Mouse (Mus musculus) midbrain, embryonic 10.5 days (tissue): ENCODE results near the gene Ccl3. TPM values are rescaled to one million over a fixed set of nuclear protein-coding genes. Genes with fewer than 3 reads are reported as not detected.

Experiments used
- DNase-seq: peaks from one replicate; pipeline ENCODE4 v3.0.0-alpha.2; 2017; ENCODE audit warnings: low spot score
- H3K27ac ChIP-seq: fragments of 300-500 bp; sonication (generic); replicated peaks from 2 replicates; pipeline ENCODE4 v1.5.1; 2016; ENCODE audit warnings: mild to moderate bottlenecking
- H3K27me3 ChIP-seq: fragments of 300-500 bp; sonication (generic); 2 replicates; pipeline ENCODE4 v1.6.1; 2016; ENCODE audit warnings: low read depth, mild to moderate bottlenecking; ENCODE audit not compliant: poor library complexity, severe bottlenecking
- H3K36me3 ChIP-seq: fragments of 300-500 bp; sonication (generic); 2 replicates; pipeline ENCODE4 v1.6.1; 2016; ENCODE audit warnings: mild to moderate bottlenecking, moderate library complexity
- H3K4me1 ChIP-seq: fragments of 300-500 bp; sonication (generic); 2 replicates; pipeline ENCODE4 v1.6.1; 2016
- H3K4me3 ChIP-seq: fragments of 300-500 bp; sonication (generic); 2 replicates; pipeline ENCODE4 v1.5.1; 2016; ENCODE audit warnings: mild to moderate bottlenecking, moderate library complexity
- H3K9me3 ChIP-seq: fragments of 300-500 bp; sonication (generic); replicated peaks from 2 replicates; pipeline ENCODE4 v1.6.1; 2016; ENCODE audit warnings: mild to moderate bottlenecking
- WGBS: fragments of 180-500 bp; shearing (Covaris S2); methylation state at CpG from one replicate; pipeline ENCODE4 v1.1.7; 2016; 5-methylcytosine and 5-hydroxymethylcytosine counted together
- polyA plus RNA-seq: library from polyadenylated mRNA; unstranded; fragments of >200 nt; fragmentation: Nextera tagmentation; extraction: Ambion mirVana; gene quantifications from 2 replicates; pipeline ENCODE4 v1.2.1, GENCODE M21; 2016

Ccl3 gene
- polyA plus RNA-seq, 1 experiment from 2014 or later = 1.3 TPM

DNA sequence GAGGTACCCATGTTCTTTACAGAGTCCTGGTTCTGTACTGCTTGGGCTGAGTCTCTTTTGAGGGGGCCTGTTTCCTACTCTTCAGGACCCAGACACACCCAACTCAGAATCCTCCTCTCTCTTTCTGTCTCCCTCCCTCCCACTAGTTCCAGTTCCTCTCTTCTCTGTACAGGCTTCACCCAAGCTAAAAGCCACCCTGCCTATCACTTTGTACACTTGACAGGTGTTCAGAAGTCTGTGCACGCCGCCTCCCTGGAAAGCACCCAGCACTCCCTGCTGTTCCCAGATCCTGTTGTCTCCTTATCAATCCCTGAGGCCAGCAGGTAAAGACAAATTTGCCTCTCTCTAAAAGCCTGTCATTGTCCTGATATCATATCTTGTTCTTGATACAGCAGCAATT, 38.3 kb downstream of the Ccl3 start:
- H3K27me3 ChIP-seq = no peaks in the 10 kb centered on the region
- H3K4me3 ChIP-seq = no peak overlapping the region
- no peak overlapping the region for H3K27ac ChIP-seq
- H3K36me3 ChIP-seq = no peaks in the 10 kb centered on the region
- H3K4me1 ChIP-seq = no peaks in the 10 kb centered on the region
- no peak for DNase-seq
- 89% methylated on average over 2 of the region's 2 CpGs for WGBS
- no peaks in the 10 kb centered on the region for H3K9me3 ChIP-seq

DNA sequence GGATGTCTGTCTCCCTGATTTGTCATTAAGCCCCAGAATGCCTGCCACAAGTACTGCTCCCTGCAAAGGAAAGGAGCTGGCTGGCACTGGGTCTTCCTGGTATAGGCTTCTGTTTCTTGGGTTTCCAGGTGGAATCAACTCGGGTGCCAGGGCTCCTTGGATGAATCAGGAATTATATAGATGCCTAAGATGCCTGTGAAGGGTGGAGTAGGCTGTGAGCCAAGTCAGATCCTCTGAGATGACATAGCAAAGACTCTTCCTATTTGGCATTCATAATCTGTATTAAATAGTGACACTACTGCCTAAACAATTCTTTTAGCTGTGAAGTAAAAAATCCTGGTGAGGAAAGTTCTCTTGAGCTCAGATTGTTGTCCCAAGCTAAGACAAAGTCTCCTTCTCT, 42.8 kb downstream of the Ccl3 start:
- H3K36me3 ChIP-seq = no peaks in the 10 kb centered on the region
- DNase-seq = no peak
- no peaks in the 10 kb centered on the region for H3K9me3 ChIP-seq
- WGBS = 69% methylated on average over 1 of the region's 1 CpGs
- no peaks in the 10 kb centered on the region for H3K27me3 ChIP-seq
- no peak overlapping the region for H3K4me3 ChIP-seq
- no peaks in the 10 kb centered on the region for H3K4me1 ChIP-seq
- H3K27ac ChIP-seq = no peak overlapping the region

DNA sequence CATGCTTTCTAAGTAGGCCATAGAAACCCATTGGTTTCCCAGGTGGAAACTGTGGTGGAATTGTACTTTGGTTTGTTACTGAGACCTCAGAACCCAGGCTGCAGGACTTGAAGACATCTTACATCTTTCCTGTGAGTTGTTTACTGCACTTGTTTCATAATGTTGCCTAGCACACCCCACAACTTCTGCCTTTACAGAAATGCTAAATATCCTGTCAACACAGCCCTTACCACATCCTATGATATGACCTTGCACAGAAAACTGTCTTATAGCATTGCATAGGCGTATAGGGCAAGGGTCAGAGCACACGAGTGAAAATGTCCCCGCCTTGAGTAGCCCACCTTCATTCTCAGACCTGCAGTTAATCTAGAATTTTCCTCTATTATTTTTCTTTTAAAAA, 43.6 kb downstream of the Ccl3 start:
- no peak overlapping the region for H3K27ac ChIP-seq
- H3K27me3 ChIP-seq = no peaks in the 10 kb centered on the region
- 91% methylated on average over 3 of the region's 3 CpGs for WGBS
- no peaks in the 10 kb centered on the region for H3K4me1 ChIP-seq
- no peaks in the 10 kb centered on the region for H3K36me3 ChIP-seq
- DNase-seq = no peak
- H3K9me3 ChIP-seq = no peaks in the 10 kb centered on the region
- H3K4me3 ChIP-seq = no peak overlapping the region

DNA sequence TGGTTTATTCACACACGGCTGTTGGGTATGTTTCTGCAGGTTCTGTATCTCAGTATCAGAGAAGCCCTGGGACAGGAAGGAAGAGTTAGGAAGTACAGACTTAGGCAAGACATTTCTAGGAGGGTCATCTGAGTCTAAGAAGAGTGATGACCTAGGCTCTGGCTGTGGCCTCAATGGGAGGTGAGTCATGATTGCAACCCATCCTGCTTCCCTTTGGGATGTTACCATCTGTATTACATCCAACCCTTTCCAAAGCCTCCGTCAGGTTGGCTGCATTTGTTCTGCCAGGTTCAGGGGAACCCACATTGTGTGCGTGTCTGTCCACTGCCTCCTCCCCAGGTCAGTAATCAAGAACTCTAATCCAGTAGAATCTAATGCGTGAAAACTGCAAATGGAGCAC, 44.5 kb downstream of the Ccl3 start:
- no peak for DNase-seq
- Histone ChIP-seq H3K36me3 (no peaks in the 10 kb centered on the region), H3K27me3 (no peaks in the 10 kb centered on the region), H3K27ac (no peak overlapping the region), H3K4me3 (no peak overlapping the region), H3K4me1 (no peaks in the 10 kb centered on the region), H3K9me3 (no peaks in the 10 kb centered on the region)
- 87% methylated on average over 4 of the region's 4 CpGs for WGBS

DNA sequence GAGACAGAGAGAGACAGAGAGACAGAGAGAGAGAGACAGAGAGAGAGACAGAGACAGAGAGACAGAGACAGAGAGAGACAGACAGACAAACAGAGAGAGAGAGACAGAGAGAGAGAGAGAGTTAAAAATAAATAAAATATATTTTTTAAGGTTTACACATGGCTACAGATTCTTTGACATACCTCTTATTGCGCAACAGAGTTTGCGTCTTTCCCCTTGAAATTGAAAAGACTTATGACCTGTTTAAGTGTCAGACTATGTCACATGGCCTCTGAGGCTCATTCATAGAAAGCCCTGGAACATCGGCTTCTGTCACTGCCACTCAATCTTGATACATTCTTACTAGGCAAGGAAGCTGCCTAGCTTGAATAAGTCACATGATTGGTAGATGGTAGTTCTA, 45.8 kb downstream of the Ccl3 start:
- Histone ChIP-seq H3K9me3 (no peaks in the 10 kb centered on the region), H3K27ac (no peak overlapping the region), H3K4me1 (no peaks in the 10 kb centered on the region), H3K4me3 (no peak overlapping the region), H3K36me3 (no peaks in the 10 kb centered on the region), H3K27me3 (no peaks in the 10 kb centered on the region)
- DNase-seq = no peak
- 93% methylated on average over 3 of the region's 3 CpGs for WGBS

DNA sequence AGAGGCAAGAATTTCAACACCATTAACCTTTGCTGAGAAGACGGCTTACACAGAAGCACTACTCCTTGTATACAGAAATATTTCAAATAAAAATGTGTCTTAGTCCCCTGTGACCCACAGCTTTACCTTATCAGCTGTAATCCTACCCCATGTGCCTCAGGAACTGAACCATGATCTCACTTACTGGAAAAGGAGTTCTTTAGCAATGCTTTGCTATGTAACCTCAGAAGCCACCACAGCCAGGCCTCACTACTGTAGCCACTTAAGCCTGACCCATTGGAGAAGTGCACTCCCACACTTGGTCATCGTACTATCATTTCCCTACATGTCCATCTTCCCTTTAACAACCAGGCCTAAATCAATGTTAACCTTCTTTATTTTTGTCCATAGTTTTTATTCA, 48.6 kb downstream of the Ccl3 start:
- no peaks in the 10 kb centered on the region for H3K36me3 ChIP-seq
- H3K27ac ChIP-seq = no peak overlapping the region
- H3K4me1 ChIP-seq = no peaks in the 10 kb centered on the region
- no peak for DNase-seq
- H3K4me3 ChIP-seq = no peak overlapping the region
- H3K27me3 ChIP-seq = no peaks in the 10 kb centered on the region
- 93% methylated on average over 2 of the region's 2 CpGs for WGBS
- H3K9me3 ChIP-seq = no peaks in the 10 kb centered on the region

DNA sequence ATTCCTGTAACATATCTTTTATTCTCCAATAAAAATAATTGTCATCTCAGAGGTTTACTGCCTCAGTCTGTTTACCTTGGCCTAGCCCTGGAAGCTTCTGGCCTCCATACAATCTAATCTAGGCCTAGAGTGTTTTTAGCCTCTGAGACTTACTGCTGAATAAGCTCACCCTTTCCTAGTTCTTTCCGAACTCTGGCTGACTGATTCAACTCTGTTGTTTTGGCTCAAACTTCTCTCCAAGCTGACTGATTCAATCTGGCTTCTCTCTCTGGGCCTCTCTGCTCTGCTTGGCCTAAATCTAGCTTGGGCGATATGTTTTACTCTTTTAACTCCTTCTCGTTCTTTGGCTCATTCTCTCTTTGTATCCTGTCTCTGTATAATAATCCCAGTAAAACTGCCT, 50.2 kb downstream of the Ccl3 start:
- no peak overlapping the region for H3K27ac ChIP-seq
- 90% methylated on average over 3 of the region's 3 CpGs for WGBS
- H3K9me3 ChIP-seq = no peaks in the 10 kb centered on the region
- H3K36me3 ChIP-seq = no peaks in the 10 kb centered on the region
- no peak for DNase-seq
- H3K4me3 ChIP-seq = no peak overlapping the region
- H3K4me1 ChIP-seq = no peaks in the 10 kb centered on the region
- no peaks in the 10 kb centered on the region for H3K27me3 ChIP-seq

DNA sequence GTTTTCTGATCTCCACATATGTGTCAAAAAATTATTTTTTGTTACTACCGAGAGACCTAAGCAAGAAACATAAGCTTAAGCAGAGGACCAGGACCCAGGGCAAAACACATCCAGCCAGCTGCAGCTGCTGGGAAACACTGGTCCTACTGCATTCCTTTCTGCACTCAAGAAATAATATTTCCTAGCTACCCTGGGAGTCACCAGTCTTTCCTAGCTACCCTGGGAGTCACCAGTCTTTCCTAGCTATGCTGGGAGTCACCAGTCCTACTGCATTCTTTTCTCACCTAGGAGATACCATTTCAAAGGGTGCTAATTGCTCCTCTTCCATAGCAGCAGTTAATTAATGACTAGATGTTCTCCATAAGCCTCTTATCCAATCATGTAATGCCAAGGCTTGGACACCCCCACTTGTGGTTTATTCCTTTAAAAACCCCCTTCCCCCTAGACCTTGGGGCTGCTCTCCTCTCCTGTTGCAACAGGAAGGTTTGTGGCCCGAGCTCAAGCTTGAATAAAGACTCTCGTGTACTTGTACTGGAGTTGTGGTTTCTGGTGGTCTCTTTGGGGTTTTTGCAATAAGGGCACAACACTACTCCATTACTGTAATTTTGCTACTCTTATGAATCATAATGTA, 50.8 kb downstream of the Ccl3 start:
- WGBS = 83% methylated on average over 3 of the region's 3 CpGs
- Histone ChIP-seq H3K4me1 (no peaks in the 10 kb centered on the region), H3K27me3 (no peaks in the 10 kb centered on the region), H3K27ac (no peak overlapping the region), H3K9me3 (no peaks in the 10 kb centered on the region), H3K36me3 (no peaks in the 10 kb centered on the region), H3K4me3 (no peak overlapping the region)
- DNase-seq = no peak

Other genes starting within 250 kb of the Ccl3 start
- 3.9 and 6.5 TPM in 2 replicates for gene Rasl10b, start 240.2 kb downstream of the Ccl3 start, polyA plus RNA-seq
- gene Gas2l2, start 219.9 kb downstream of the Ccl3 start, polyA plus RNA-seq = 0.09 TPM in 1 of 2 replicates, not detected in the other
- 0.54 TPM in 1 of 2 replicates, not detected in the other for gene 1700020L24Rik, start 211.7 kb downstream of the Ccl3 start, polyA plus RNA-seq
- 1.2 and 1.6 TPM in 2 replicates for gene Mmp28, start 186.3 kb downstream of the Ccl3 start, polyA plus RNA-seq
- gene Taf15, start 176.3 kb downstream of the Ccl3 start, polyA plus RNA-seq = 11.2 and 12.6 TPM in 2 replicates
- gene Heatr9, start 127.2 kb downstream of the Ccl3 start, polyA plus RNA-seq = not detected in 2 replicates
- gene Ccl5, start 118.8 kb downstream of the Ccl3 start, polyA plus RNA-seq = not detected in 2 replicates
- gene Ccl9, start 70.7 kb downstream of the Ccl3 start, polyA plus RNA-seq = 1.2 and 1.4 TPM in 2 replicates
- 1.7 and 2.1 TPM in 2 replicates for gene Ccl6, start 56.3 kb downstream of the Ccl3 start, polyA plus RNA-seq
- gene Rpl9-ps1, start 3.7 kb downstream of the Ccl3 start, polyA plus RNA-seq = not detected in 2 replicates
- 0.57 TPM in 1 of 2 replicates, not detected in the other for gene Ccl4, start 13.2 kb upstream of the Ccl3 start, polyA plus RNA-seq
- not detected in 2 replicates for gene Wfdc17, start 54.6 kb upstream of the Ccl3 start, polyA plus RNA-seq
- gene Wfdc18, start 59.7 kb upstream of the Ccl3 start, polyA plus RNA-seq = not detected in 2 replicates
- gene Wfdc21, start 97.6 kb upstream of the Ccl3 start, polyA plus RNA-seq = not detected in 2 replicates
- gene Heatr6, start 104.3 kb upstream of the Ccl3 start, polyA plus RNA-seq = 31.0 and 35.1 TPM in 2 replicates
- gene Hnf1b, start 200.7 kb upstream of the Ccl3 start, polyA plus RNA-seq = not detected in 2 replicates